Mouse (Mus musculus) gastrocnemius, adult 2 months (tissue): ENCODE results near the gene Ppp1r3g. TPM values are rescaled to one million over a fixed set of nuclear protein-coding genes. Genes with fewer than 3 reads are reported as not detected.
"Not testable (repeated sequence)": the region's sequence is repeated elsewhere in the genome, so short reads cannot be mapped to it uniquely, and the experiment has no call there.

ENCODE experiments used
- DNase-seq: peaks from one replicate; pipeline ENCODE4 v3.0.0; 2022
- H3K27ac ChIP-seq: fragments of 200-600 bp; 2 replicates; pipeline ENCODE4 v1.8.1; 2022; ENCODE audit warnings: mild to moderate bottlenecking
- H3K4me3 ChIP-seq: fragments of 200-600 bp; 2 replicates; pipeline ENCODE4 v1.8.1; 2022; ENCODE audit warnings: mild to moderate bottlenecking, moderate library complexity
- CTCF ChIP-seq: fragments of 200-600 bp; IDR thresholded peaks from 2 replicates; pipeline ENCODE4 v1.8.1; 2022; ENCODE audit warnings: antibody characterized with exemption, mild to moderate bottlenecking, moderate library complexity
- intact Hi-C: fragments of 180-260 bp; cut with DNase I; formaldehyde crosslinking; loops from one replicate; pipeline ENCODE4 v1.15.1; 2025
- total RNA-seq, 2 experiments: library from RNA; stranded (reverse); gene quantifications; 2 replicates each; pipeline ENCODE4 v1.2.3; 2021

The Ppp1r3g gene
- total RNA-seq, 2 experiments from 2014 or later, result not detected

DNA sequence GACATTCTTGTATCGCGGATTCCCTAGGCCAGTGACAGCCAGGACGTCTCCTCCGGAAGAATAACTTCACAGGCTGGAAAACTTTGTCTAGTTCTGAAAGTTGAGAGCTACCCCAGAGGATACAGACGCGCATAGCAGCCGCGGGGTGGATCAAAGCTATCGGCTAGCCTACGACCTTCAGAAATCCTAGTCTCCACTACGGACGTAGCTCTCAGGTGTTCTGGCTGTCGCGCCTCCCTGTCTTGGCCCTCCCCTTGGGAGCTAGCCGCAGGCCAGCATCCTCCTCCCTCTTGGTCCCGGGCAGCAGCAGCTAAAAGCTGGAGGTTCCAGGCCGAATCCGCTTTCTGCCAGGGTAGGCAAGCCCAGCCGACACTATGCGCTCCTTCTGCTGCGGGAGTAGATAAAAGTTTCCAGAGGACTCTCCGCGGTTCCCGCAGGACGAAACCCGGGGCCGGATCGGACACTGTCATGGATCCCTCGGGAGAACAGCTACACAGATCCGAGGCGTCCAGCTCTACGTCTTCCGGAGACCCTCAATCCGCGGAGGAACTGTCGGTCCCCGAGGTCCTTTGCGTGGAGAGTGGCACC is 9.6 kb downstream of the Ppp1r3g start:
- no peak for TF ChIP-seq CTCF
- Histone ChIP-seq H3K27ac (no peak overlapping the region), H3K4me3 (peak overlapping the region; percentile 80)
- peak; percentile 47 for DNase-seq
- intact Hi-C loops, result no loop called here

GRCm38 (mm10) chr13:35968719-35969430 is 10.2 kb downstream of the Ppp1r3g start:
- intact Hi-C loops, result no loop called here
- no peak for TF ChIP-seq CTCF
- Histone ChIP-seq H3K4me3 (peak overlapping the region; percentile 80), H3K27ac (no peak overlapping the region)
- no peak for DNase-seq

GRCm38 (mm10) chr13:35969431-35969721 is 10.7 kb downstream of the Ppp1r3g start:
- no peak for DNase-seq
- intact Hi-C loops, result no loop called here
- no peak for TF ChIP-seq CTCF
- Histone ChIP-seq H3K27ac (no peak overlapping the region), H3K4me3 (peak overlapping the region; percentile 80)

DNA sequence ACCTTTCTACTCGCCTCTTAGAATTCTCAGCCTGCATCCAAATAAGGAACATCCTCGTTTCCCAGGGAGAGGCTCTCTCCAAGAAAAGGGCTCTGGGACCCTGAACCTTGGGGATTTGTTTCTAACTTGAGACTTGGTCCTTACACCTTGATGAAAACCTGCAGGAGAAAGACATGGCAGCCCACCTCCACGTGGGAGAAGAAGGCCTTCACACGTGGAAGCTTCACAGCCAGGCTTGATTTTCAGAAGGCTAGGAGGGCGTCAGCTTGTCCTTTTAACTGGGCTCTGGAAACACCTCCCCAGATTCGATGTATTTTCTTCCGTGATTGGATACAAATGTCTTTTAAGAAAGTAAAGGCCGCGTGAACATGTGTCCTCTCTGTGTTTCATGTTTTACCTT is 11.2 kb downstream of the Ppp1r3g start:
- intact Hi-C loops, result no loop called here
- no peak for TF ChIP-seq CTCF
- DNase-seq, result no peak
- H3K4me3 ChIP-seq, result peak overlapping the region; percentile 80
- no peak overlapping the region for H3K27ac ChIP-seq

DNA sequence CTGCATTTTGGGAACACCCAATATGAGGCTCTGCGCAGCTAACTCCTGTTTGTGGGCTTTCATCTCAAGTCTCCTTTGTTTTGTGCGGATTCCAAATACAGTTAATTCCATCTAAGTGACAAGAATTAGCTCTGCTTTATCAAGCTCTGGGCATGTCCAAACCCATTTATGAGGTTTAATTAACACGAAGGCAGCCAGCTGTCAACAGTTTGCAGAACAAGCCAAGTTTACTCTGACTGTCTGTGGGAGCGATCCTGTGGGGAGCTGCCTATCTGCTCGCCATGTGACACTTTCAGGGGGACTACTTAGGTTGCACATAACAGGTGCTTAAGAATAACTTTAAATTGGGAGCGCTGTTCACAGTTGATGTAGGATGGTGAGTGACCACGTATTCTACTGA is 18.3 kb downstream of the Ppp1r3g start:
- TF ChIP-seq CTCF, result no peak
- no peak overlapping the region for H3K4me3 ChIP-seq

DNA sequence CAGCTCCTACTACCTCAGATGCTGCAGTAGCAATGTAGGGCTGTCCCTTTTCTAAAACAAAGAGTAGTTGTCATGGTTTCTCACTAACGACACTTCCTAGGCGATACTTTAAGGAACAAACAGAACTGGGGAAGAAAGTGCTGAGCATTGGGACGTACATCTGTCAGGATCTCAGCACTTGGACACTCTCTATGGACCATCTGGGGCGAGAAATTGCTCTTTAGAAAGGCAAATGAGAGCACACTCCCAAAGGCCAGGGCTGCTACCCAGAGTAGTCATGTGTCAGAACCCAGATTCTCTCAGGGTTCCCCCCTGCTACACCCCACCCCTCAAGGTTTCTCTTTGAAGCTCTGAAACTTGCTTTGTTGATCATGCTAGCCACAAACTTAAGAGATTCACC is 21.8 kb downstream of the Ppp1r3g start:
- TF ChIP-seq CTCF, result no peak
- H3K27ac ChIP-seq, result no peak overlapping the region
- intact Hi-C loops, result no loop called here

More for the DNA sequence above, 18.3 kb downstream of the Ppp1r3g start:
- no peak for DNase-seq
- intact Hi-C loops, result no loop called here
- no peak overlapping the region for H3K27ac ChIP-seq

DNA sequence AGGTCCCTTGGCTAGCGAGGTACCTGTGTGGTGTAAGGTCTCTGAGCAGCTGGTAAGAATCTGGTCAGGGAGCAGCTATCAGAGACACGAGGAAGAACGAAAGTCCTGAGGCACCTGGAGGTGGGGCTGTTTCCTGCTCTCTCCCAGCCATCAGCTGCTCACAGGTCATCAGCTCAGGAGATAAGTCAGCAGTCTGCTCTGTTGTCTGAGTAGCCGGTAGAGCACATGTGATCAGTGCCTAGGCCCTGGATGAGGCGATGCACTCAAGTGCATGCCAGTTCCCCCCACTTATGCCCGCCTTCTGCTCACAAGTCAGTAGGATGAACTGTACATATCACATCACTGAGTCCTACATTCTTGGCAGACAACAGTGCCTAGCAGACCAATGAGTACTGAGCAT is 24.3 kb downstream of the Ppp1r3g start:
- intact Hi-C loops, result no loop called here
- Histone ChIP-seq H3K27ac (no peak overlapping the region), H3K4me3 (no peak overlapping the region)
- no peak for TF ChIP-seq CTCF
- no peak for DNase-seq

More for the DNA sequence above, 21.8 kb downstream of the Ppp1r3g start:
- no peak overlapping the region for H3K4me3 ChIP-seq
- no peak for DNase-seq

DNA sequence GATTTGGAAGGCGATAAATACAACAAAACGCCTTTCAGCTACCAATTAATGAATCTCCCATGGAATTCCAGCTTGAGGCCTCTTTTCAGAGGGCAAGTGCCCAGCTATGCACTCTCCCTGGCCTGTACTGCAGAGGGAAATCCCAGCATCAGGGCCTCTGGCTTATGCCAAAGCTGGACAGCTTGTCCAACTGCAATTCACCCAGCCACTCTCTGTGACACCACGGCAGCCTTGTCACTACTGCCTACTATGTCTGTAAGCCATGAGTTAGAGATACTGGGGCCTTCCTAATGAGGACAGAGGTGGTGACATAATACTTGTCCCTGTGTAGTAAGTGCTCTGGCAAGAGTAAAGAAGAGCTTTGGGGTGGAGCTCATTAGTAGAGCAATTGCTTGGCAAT is 30.7 kb downstream of the Ppp1r3g start:
- Histone ChIP-seq H3K27ac (no peak overlapping the region), H3K4me3 (no peak overlapping the region)
- no peak for TF ChIP-seq CTCF
- no peak for DNase-seq
- intact Hi-C loops, result no loop called here

DNA sequence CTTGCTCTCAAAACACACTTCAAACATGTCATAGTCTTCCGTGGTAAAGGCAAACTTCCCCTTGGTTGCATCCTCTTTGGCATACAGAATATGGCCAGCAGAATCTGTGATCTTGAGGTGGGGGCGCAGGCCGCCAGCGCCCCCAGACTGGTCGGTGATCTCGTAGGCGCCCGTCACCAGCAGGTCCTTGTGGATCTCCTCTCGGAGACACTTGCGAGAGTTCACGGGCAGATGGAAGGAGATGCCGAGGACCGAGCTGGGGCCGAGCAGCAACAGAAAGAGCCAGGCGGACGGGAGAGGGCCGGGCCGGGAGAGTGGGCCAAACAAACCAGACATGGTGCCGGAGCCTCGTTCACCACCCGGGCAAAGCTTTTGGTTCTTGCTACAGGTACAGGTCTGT is 32.5 kb downstream of the Ppp1r3g start:
- DNase-seq, intact Hi-C loops, H3K4me3 ChIP-seq, H3K27ac ChIP-seq: not testable (repeated sequence)

- TF ChIP-seq CTCF, result no peak
- Histone ChIP-seq H3K4me3 (no peak overlapping the region), H3K27ac (peak overlapping the region; percentile 43; the same call in 1 of the 2 replicates)
- DNase-seq, result peak; percentile 73
- intact Hi-C loops, result no loop called here
Observed at GRCm38 (mm10) chr13:35994067-35994466, 35.4 kb downstream of the Ppp1r3g start.

- peak overlapping the region; percentile 20; the same call in 1 of the 2 replicates for H3K27ac ChIP-seq
- DNase-seq, result no peak
- no peak for TF ChIP-seq CTCF
- no peak overlapping the region for H3K4me3 ChIP-seq
- intact Hi-C loops, result no loop called here
Observed at GRCm38 (mm10) chr13:35995231-35995630, 36.6 kb downstream of the Ppp1r3g start.

DNA sequence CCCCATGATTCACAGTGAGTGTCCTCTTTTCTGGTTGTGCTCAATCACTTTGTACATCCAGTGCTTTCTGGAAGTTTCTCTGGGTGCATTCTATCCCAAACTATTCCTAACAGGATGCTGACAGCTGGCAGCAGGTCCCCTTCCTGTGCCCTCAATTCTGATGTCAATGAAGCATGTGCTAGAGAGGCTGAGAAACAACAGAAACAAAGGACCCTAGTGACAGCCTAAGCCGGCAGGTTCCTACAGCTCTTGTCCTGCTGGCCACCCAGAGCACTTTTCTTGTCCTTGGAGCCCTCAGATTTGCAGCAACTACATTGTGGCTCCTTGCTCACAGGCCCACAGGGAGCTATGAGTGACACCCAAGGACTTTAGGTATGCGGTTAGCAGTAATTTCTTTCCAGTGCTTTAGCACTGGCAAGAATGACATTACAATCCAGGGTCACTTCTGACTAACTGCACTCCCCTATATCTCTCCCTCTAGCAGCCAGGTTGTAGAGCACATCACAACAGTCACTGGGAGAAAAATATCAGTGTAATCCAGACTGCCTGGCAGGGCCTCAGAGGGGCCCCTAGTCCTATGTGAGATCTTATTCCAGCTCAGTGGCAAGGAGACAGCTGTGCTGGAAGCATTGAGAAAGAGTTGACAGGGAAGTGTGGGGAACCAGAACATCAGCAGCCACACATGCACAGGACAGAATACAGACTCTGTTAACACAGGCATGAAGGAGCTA is 37.2 kb downstream of the Ppp1r3g start:
- TF ChIP-seq CTCF, result no peak
- Histone ChIP-seq H3K27ac (peak overlapping the region; percentile 49), H3K4me3 (no peak overlapping the region)
- DNase-seq, result peak; percentile 28
- intact Hi-C loops, result no loop called here

DNA sequence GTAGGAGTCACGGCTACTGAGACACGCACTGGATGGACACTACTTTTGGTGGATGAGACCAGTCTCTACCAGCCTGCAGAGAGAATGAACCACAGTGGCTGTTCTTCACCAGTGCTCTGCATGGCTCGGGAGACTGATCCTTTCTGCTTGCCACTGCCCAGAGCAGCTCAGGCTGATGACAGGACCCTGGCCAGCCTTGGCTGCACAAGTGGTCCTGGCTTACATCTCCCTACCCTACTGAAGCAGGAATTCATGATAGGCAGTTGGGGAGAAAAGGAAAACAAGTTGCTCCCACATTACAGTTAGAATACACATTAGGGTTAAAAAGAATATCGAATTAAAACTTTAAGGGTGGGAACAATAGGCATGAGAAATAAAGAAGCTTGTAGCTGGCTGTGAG is 39.0 kb downstream of the Ppp1r3g start:
- no peak overlapping the region for H3K4me3 ChIP-seq
- DNase-seq, result no peak
- intact Hi-C loops, result no loop called here
- H3K27ac ChIP-seq, result no peak overlapping the region
- TF ChIP-seq CTCF, result no peak

DNA sequence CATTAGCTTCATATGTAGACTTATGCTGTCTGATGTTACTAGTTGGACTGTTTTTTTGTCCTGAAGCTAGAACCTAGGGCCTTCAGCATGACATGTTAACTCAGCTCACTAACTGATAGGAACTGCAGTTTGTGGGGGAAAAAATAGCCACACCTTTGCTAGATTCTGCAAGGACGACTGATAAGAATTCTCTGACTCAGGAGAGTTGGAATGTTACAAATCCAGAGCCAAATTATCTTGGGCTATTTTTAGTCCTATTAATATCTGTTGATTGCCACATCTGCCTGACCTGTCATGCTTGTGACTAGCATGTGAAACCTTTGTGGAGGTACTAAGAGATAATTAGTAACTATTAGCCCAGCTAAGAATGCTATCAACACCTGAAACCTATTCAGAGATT is 42.2 kb downstream of the Ppp1r3g start:
- no peak overlapping the region for H3K27ac ChIP-seq
- no peak for DNase-seq
- intact Hi-C loops, result no loop called here
- no peak overlapping the region for H3K4me3 ChIP-seq
- no peak for TF ChIP-seq CTCF
